Mouse (Mus musculus) right cerebral cortex, adult 18-20 months (tissue): ENCODE measurements around the gene Gm20824.
"Not testable (repeated sequence)": the region's sequence is repeated elsewhere in the genome, so short reads cannot be mapped to it uniquely, and the experiment has no call there.

Experiments used
- DNase-seq: peaks from one replicate; pipeline ENCODE4 v3.0.0; 2022; ENCODE audit warnings: mixed read lengths

Gene Gm20824

GRCm38 (mm10) chrY:8257607-8258006 is at the start of gene Gm20824:
Gene Gm20824, plus strand, starts transcription at chrY:8257907.
- DNase-seq: not testable (repeated sequence)
